Mouse (Mus musculus) kidney, postnatal 4 days (tissue): Measurements from ENCODE around the gene C130050O18Rik.
A peak's percentile ranks its signal among the peaks of the same experiment; 100 is the strongest.
"Not testable (repeated sequence)": the region's sequence is repeated elsewhere in the genome, so short reads cannot be mapped to it uniquely, and the experiment has no call there.

Experiments used
- DNase-seq, 2 experiments: peaks; one replicate each; pipeline ENCODE4 v3.0.0; 2021; ENCODE audit warnings: mixed read lengths in 2 of 2

Gene C130050O18Rik

DNA sequence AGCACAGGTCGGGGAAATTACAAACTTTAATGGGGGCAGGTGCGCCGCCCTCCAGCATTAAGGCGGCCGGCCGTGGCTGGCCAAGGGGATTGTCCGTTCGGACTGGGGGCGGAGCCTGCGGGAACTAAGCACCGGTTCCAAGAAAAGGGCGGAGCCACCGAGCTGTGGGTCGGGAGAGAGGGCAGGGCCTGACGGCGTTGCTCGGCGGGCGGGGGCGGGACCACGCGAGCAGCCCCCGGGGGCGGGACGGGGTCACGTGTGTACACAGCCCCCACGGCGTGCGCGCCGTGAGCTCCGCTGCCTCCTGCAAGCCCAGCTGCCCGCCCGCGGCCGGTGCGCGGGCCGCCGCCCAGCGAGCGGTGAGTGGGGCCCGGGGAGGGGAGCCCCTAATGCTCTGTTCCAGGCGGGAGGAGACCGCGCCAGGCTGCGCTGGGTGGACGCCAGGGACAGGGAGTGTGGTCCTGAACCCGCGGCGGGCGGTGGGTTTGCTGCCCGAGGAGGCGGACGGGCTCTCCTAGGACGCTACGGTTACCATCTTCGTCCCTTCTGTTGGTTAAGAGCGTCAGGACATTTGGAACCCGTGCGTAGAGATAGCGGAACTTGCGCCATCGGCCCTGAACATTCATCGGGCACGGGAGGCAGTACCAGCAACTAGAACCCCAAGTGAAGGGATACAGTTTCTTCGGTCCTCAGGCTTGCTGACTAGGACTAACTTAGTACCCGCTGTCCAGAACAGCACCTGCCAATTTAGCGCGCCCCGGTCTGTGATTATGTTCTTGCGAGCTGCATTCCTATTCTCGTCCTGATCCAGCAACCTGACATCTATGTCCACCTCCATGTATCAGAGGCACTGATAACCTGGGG is 24.5 kb upstream of the C130050O18Rik start:
- DNase-seq: peak; percentile 97 to 98

GRCm38 (mm10) chr5:139381586-139382513 is 23.2 kb upstream of the C130050O18Rik start:
- DNase-seq: peak in 1 of 2 experiments; percentile 37

DNA sequence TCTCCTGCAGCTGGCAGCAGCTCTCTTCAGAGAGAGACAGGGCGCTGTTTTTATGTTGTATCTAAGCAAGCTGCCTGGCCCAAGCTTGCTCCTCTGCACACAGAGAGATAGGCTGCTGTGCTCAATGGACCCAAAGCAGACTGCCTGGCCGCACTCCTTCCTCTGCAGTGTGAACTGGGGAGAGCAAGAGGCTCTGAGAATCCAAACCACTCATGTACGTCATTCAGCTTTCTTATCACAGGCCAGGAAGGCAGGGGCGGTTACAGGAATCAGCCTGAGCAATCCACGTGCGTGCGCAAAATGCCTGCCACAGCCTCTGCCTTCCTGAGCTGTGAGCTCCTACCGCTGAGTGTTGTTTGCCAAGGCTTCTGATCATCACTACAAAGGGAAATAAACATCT is 22.3 kb upstream of the C130050O18Rik start:
- peak; percentile 44 to 67 for DNase-seq

- no peak for DNase-seq
These were observed 21.8 kb upstream of the C130050O18Rik start for GRCm38 (mm10) chr5:139383234-139383633.

DNA sequence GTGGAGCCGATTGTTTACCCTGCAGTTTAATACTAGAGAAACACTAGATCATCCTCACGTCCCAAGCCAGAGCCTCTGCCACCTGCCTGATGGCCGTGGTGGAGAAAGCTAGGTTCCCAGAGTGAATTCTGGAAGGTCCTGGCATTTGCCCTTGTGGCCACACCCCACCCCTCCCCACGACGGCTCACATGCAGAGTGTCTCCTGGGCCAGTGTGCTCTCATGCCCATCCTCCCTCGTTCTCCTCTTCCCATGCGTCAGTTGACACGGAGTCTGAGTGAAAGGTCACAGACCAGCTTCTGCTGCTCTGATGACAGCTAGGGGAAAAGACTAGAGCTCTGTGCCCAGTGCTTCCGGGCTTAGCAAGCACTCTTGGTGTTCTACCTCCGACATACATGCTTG is 20.5 kb upstream of the C130050O18Rik start:
- DNase-seq: peak; percentile 62 to 80

GRCm38 (mm10) chr5:139386047-139386446 is 19.0 kb upstream of the C130050O18Rik start:
- no peak for DNase-seq

DNA sequence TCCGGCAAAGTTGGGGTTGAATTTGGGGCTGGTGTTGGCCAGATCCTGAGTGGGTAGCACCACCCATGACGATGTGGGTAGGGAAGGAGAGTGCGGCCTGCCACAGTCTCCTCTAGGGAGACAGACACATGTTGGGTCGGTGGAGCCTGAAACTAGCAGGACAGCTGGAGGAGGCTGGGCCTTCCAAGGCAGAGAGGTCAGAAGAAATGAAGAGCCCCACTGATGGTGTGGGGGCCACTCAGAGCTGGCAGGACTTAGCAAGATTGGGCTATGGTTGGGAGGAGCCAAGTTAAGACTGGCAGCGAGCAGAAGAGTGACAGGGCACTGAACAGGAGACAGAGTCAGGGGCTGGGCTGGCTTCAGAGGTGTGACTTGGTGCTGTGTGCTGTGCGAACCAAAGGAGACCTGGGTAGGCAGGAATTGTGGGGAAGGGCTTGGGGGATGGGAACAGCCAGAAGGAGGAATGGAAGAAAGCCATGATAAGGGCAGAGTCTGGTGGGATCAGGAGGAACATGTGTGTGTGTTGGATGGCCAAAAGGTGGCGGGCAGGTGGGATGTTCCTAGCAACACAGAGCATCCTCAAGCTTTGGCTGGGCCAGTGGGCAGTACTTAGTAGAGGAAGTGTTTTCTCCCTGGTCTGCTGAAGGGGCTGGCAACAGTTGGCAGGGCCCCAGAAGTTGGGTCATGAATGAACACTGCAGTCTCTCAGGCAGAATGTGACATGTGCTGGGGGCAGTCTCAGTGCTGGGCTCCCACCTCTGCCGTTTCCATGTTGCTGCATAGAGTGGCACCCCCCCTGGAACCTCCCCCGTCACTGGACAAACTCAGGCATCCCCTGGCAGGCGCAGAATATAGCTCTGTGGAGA is 17.5 kb upstream of the C130050O18Rik start:
- DNase-seq: peak; percentile 64 to 72

- DNase-seq: no peak
These were observed 16.9 kb upstream of the C130050O18Rik start for GRCm38 (mm10) chr5:139388195-139388570.

- no peak for DNase-seq
These were observed 16.1 kb upstream of the C130050O18Rik start for GRCm38 (mm10) chr5:139388694-139389675.

GRCm38 (mm10) chr5:139389676-139390061 is 15.4 kb upstream of the C130050O18Rik start:
- peak; percentile 53 to 72 for DNase-seq

GRCm38 (mm10) chr5:139390324-139391119 is 14.6 kb upstream of the C130050O18Rik start:
- not testable (repeated sequence) for DNase-seq

- DNase-seq: peak; percentile 55 to 73
These were observed 13.6 kb upstream of the C130050O18Rik start for GRCm38 (mm10) chr5:139391309-139391990.

- DNase-seq: no peak
These were observed 12.6 kb upstream of the C130050O18Rik start for GRCm38 (mm10) chr5:139392219-139393196.

DNA sequence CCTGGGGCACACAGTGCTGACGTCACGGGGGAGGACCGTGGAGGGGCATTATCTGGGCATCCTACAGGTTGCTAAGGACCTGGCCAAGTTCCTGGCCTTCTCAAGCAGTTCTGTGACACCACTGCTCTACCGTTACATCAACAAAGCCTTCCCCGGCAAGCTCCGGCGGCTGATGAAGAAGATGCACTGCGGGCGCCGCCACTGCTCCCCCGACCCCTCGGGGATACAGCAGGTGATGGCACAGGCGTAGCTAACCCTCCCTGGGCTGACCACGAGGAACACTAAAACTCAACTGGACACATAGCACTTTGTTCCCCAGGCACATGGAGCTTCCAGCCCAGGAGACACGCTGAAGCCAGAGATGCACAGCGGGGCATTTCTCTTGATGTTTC is 11.9 kb upstream of the C130050O18Rik start:
- no peak for DNase-seq

DNA sequence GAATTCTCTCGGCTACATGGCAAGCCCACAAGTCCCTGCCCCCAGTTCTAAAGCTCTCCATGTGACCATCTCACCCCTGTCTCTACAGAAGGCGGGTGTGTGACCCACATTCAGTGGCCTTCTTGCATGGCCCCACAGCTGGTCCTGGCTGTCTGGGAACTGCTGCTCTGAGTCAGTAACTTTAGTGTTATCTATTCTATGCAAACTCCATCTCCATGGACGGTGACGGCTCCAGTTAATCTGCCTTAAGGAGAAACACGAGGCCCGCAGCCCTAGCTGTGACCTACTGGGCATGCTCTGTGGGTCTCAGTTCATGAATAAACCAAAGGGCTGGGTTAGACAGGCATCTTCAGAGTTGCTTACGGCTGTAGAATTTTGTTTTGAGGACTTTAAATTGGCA is 10.7 kb upstream of the C130050O18Rik start:
- no peak for DNase-seq

DNA sequence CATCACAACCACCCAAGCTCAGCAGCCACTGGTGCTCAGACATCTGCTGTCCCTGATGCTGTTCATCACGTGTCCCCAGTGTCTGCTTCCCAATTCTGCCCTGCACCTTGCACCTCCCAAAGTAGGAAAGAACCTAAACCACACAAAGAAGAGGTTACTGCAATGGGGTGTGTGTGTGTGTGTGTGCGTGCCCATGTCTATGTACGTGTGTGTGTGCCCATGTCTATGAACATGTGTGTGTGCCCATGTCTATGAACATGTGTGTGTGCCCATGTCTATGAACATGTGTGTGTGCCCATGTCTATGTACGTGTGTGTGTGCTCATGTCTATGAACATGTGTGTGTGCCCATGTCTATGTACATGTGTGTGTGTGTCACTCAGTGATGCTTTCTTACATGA is 9.6 kb upstream of the C130050O18Rik start:
- no peak for DNase-seq

DNA sequence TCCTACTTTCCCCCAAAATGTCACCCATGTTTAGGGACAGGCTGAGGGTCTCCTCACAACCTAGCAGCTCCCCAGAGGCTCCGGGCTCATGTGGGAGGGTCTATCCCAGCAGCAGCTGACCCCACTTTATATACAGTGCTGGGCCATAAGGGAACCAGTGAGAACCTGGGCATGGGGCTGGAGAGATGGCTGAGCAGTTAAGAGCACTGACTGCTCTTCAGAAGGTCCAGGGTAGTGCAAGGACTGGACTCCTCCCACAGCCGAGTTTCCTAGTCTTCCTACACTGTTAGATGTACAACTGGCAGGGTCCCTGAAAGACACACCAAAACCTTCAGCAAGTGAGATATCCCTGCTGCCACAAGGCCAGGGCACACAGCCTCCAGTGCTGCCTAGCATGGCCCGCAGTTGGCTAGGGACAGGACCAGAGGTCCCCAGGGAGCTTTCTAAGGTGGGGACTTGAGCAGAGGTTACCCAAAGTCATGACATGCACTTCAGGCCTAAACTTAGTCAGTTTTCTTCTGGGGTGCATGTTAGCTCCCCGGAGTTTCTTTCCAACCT is 7.6 kb upstream of the C130050O18Rik start:
- DNase-seq: no peak
